Mouse (Mus musculus) thymus, adult 2 months (tissue): ENCODE data around the gene Hvcn1.

ENCODE experiments used
- CTCF ChIP-seq: fragments of 200-500 bp; IDR thresholded peaks from 2 replicates; pipeline ENCODE4 v1.5.1; 2012; ENCODE audit warnings: mild to moderate bottlenecking, control low read depth, low read length, moderate library complexity, borderline replicate concordance; ENCODE audit not compliant: control insufficient read depth, poor library complexity, insufficient read depth; ENCODE audit errors: extremely low read depth
- POLR2A ChIP-seq: fragments of 200-500 bp; IDR thresholded peaks from 2 replicates; pipeline ENCODE4 v1.6.1; 2012; ENCODE audit warnings: mild to moderate bottlenecking, low read length, control low read depth, moderate library complexity; ENCODE audit not compliant: control insufficient read depth, poor library complexity, insufficient read depth; ENCODE audit errors: extremely low read depth

DNA sequence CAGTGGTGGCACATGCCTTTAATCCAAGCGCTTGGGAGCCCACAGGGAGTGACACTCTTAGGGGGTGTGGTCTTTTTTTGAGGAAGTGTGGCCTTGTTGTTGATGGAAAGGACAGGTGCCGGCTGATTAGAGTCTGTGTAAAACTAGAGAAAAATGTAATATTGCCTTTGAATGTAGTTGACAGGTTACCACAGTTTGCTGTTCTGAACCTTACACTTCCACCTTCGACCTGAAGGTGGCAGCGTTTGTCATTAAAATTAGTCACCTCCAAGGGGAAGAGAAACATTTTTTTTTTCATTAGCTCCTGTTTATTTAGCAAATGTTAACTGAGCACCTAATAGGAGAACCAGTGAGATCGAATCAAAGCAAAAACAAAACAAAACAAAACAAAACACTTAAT lies 61.3 kb downstream of the Hvcn1 start:
- no peak for TF ChIP-seq POLR2A
- no peak for TF ChIP-seq CTCF
